Mouse (Mus musculus): ENCODE measurements around the gene Nr5a2.

- TF ChIP-seq CTCF (IDR thresholded peaks at IDR 0.05; ENCODE audit: low read depth) = no peak
- no peak for TF ChIP-seq EP300 (IDR thresholded peaks at IDR 0.05; ENCODE audit: low read depth)
These were observed 41.5 kb downstream of the Nr5a2 start for GRCm38 (mm10) chr1:136918791-136919190.

Measured in liver, postnatal 0 days (tissue).